Comparison of ENCODE assay signal across 15 mouse cellular contexts in the genomic region with DNA sequence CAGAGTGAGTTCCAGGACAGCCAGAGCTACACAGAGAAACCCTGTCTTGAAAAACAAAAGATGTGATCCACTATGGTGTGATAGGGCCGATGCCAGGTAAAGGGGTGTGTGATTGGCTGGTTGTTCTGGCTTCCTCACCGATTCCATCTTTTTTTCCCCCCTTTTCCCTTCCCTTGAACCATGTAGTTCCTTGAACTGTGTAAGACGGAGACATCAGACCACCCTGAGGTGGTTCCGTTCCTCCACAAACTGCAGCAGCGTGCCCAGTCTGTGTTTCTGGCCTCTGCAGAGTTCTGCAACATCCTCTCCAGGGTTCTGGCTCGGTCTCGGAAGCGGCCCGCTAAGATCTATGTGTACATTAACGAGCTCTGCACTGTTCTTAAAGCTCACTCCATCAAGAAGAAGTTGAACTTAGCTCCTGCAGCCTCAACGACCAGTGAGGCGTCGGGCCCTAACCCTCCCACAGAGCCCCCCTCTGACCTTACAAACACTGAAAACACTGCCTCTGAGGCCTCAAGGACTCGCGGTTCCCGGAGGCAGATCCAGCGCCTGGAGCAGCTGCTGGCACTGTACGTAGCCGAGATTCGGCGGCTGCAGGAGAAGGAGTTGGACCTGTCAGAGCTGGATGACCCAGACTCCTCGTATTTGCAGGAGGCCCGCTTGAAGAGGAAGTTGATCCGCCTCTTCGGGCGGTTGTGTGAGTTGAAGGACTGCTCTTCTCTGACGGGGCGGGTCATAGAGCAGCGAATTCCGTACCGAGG. TPM values are rescaled to one million over a fixed set of nuclear protein-coding genes. Genes with fewer than 3 reads are reported as not detected.
DNase-seq lines count a peak whose midpoint lies in the region; ATAC-seq lines count a peak whose summit lies in the region.
"Had no signal": no experiment of that assay in that cellular context is flagged by ENCODE, and none has a peak within 500 bp of the region (broad histone marks: within the 10 kb centered on the region; RNA-seq: fewer than 3 reads in every experiment).

No protein-coding gene starts in this region.

- no peaks in the 10 kb centered on the region for H3K9me3 ChIP-seq in kidney, embryonic 15.5 days (replicated peaks)
- no peaks in the 10 kb centered on the region for H3K9me3 ChIP-seq in intestine, embryonic 15.5 days
- H3K9me3 ChIP-seq: forebrain, embryonic 15.5 days had no signal

- H3K4me2 ChIP-seq in kidney, embryonic 15.5 days: peak overlapping the region; percentile 98
- H3K4me2 ChIP-seq in intestine, embryonic 15.5 days (replicated peaks): no peak overlapping the region

- H3K27me3 ChIP-seq in kidney, embryonic 15.5 days: no peaks in the 10 kb centered on the region
- no peaks in the 10 kb centered on the region for H3K27me3 ChIP-seq in intestine, embryonic 15.5 days (replicated peaks)
- H3K27me3 ChIP-seq: forebrain, embryonic 15.5 days had no signal

- 62% methylated on average over 31 of the region's 31 CpGs for WGBS in kidney, embryonic 15.5 days
- 90% methylated on average over 31 of the region's 31 CpGs for WGBS in intestine, embryonic 15.5 days

- peaks cover 45% of the 10 kb centered on the region for H3K36me3 ChIP-seq in kidney, embryonic 15.5 days
- peaks cover 36% of the 10 kb centered on the region for H3K36me3 ChIP-seq in intestine, embryonic 15.5 days

- peak overlapping the region; percentile 51 for H3K27ac ChIP-seq in kidney, embryonic 15.5 days
- no peak overlapping the region for H3K27ac ChIP-seq in intestine, embryonic 15.5 days
- H3K27ac ChIP-seq: forebrain, embryonic 15.5 days had no signal

- DNase-seq in cerebellum, adult 9-10 months: peak; percentile 53
- DNase-seq in cerebellum, postnatal 4 days (ENCODE audit: low spot score in 2 of 2): no peak
- DNase-seq in kidney, adult 9 months: no peak
- peak; percentile 25 to 48 for DNase-seq in right cerebral cortex, postnatal 10 days (ENCODE audit: low spot score in 2 of 2)
- DNase-seq in right cerebral cortex, adult 18-20 months: no peak
- no peak for DNase-seq in adrenal gland, adult 2 months
- DNase-seq: kidney, adult 18-20 months; left cerebral cortex, postnatal 4 days; lung, embryonic 14.5 days had no signal

- 0 out of 2 replicates have a peak overlapping the region, but pooled peaks have one; percentile 5 for H3K9ac ChIP-seq in kidney, embryonic 15.5 days
- no peak overlapping the region for H3K9ac ChIP-seq in intestine, embryonic 15.5 days

- peak overlapping the region; percentile 14 for H3K4me3 ChIP-seq in kidney, embryonic 15.5 days (replicated peaks)
- no peak overlapping the region for H3K4me3 ChIP-seq in intestine, embryonic 15.5 days (replicated peaks)

- H3K4me1 ChIP-seq in kidney, embryonic 15.5 days: peaks cover 49% of the 10 kb centered on the region
- H3K4me1 ChIP-seq in intestine, embryonic 15.5 days (replicated peaks): peaks cover 27% of the 10 kb centered on the region

- no peak for ATAC-seq in kidney, embryonic 15.5 days (replicated peaks; ENCODE audit: low FRiP score)
- ATAC-seq in intestine, embryonic 15.5 days: no peak
- ATAC-seq: forebrain, embryonic 15.5 days had no signal

RNA-seq across cellular contexts. Expression of gene Daxx, which starts 2.0 kb away (rescaled TPM):
- polyA plus RNA-seq in kidney, embryonic 15.5 days (2015; fragmentation: Nextera tagmentation; extraction: Ambion mirVana): 47.6 and 60.0 TPM in 2 replicates
- 10 to 100 TPM; 29.0 to 30.3 TPM for total RNA-seq in adrenal gland, adult 2 months (2021)
- polyA plus RNA-seq in adrenal gland, adult 2 months (2012; rRNA removed): 54.7 and 65.7 TPM in 2 replicates
- 37.5 and 39.1 TPM in 2 replicates for polyA plus RNA-seq in intestine, embryonic 15.5 days (2015; fragmentation: Nextera tagmentation; extraction: Ambion mirVana)

RNA-seq across cellular contexts. Expression of gene Tapbp, which starts 4.5 kb away (rescaled TPM):
- polyA plus RNA-seq in kidney, embryonic 15.5 days (2015; fragmentation: Nextera tagmentation; extraction: Ambion mirVana): 28.3 and 35.9 TPM in 2 replicates
- total RNA-seq in adrenal gland, adult 2 months (2021): 100 to 1,000 TPM; 151 to 171 TPM
- polyA plus RNA-seq in adrenal gland, adult 2 months (2012; rRNA removed): 244 and 245 TPM in 2 replicates
- polyA plus RNA-seq in intestine, embryonic 15.5 days (2015; fragmentation: Nextera tagmentation; extraction: Ambion mirVana): 35.6 and 39.3 TPM in 2 replicates

RNA-seq across cellular contexts. Expression of gene Zbtb22, which starts 4.5 kb away (rescaled TPM):
- 17.5 and 19.3 TPM in 2 replicates for polyA plus RNA-seq in kidney, embryonic 15.5 days (2015; fragmentation: Nextera tagmentation; extraction: Ambion mirVana)
- 10 to 100 TPM; 26.1 to 38.3 TPM for total RNA-seq in adrenal gland, adult 2 months (2021)
- 52.1 and 57.1 TPM in 2 replicates for polyA plus RNA-seq in adrenal gland, adult 2 months (2012; rRNA removed)
- 14.4 and 16.2 TPM in 2 replicates for polyA plus RNA-seq in intestine, embryonic 15.5 days (2015; fragmentation: Nextera tagmentation; extraction: Ambion mirVana)

RNA-seq across cellular contexts. Expression of gene Platr17, which starts 6.3 kb away (rescaled TPM):
- polyA plus RNA-seq in kidney, embryonic 15.5 days (2015; fragmentation: Nextera tagmentation; extraction: Ambion mirVana): 0.19 TPM in 1 of 2 replicates, not detected in the other
- not detected for total RNA-seq in adrenal gland, adult 2 months (2021)
- polyA plus RNA-seq in adrenal gland, adult 2 months (2012; rRNA removed): not detected in 2 replicates
- 0.18 and 0.21 TPM in 2 replicates for polyA plus RNA-seq in intestine, embryonic 15.5 days (2015; fragmentation: Nextera tagmentation; extraction: Ambion mirVana)
- total RNA-seq: gastrocnemius, adult 18-20 months; heart, adult 8-10 months; left cerebral cortex, postnatal 4 days; MEL had no signal

RNA-seq across cellular contexts. Expression of gene Rgl2, which starts 18.1 kb away (rescaled TPM):
- polyA plus RNA-seq in kidney, embryonic 15.5 days (2015; fragmentation: Nextera tagmentation; extraction: Ambion mirVana): 30.7 and 34.5 TPM in 2 replicates
- 10 to 100 TPM; 44.2 to 44.4 TPM for total RNA-seq in adrenal gland, adult 2 months (2021)
- 237 and 298 TPM in 2 replicates for polyA plus RNA-seq in adrenal gland, adult 2 months (2012; rRNA removed)
- 29.2 and 32.9 TPM in 2 replicates for polyA plus RNA-seq in intestine, embryonic 15.5 days (2015; fragmentation: Nextera tagmentation; extraction: Ambion mirVana)

Comparison
In these comparisons a context has a peak if more than half of its experiments do, and no peak if none do; other contexts are left out.
1. DNase-seq: peak in cerebellum, adult 9-10 months (single experiment) and right cerebral cortex, postnatal 10 days (2 of 2); none in cerebellum, postnatal 4 days (0 of 2), kidney, adult 9 months (single experiment), right cerebral cortex, adult 18-20 months (single experiment) and adrenal gland, adult 2 months (single experiment).